Mouse (Mus musculus) hematopoietic multipotent progenitor cell, adult 10-12 weeks (in vitro differentiated cells): ENCODE measurements around the gene Snx17. TPM values are rescaled to one million over a fixed set of nuclear protein-coding genes. Genes with fewer than 3 reads are reported as not detected.

ENCODE experiments used
- polyA plus RNA-seq: library from polyadenylated mRNA; stranded (reverse); fragments of >175 nt; gene quantifications from 2 replicates; pipeline ENCODE4 v1.2.3, GENCODE M21; 2012; ENCODE audit warnings: low replicate concordance

The Snx17 gene
- 32.7 and 32.9 TPM in 2 replicates for polyA plus RNA-seq

GRCm38 (mm10) chr5:31192939-31193630 lies at the start of gene Snx17, which contains the start of gene Eif2b4:
TSS of gene Snx17 (plus strand) at chr5:31193227.
TSS of gene Eif2b4 (minus strand) at chr5:31193430.

GRCm38 (mm10) chr5:31154152-31154553 lies 38.9 kb upstream of the Snx17 start, which contains the start of gene Mpv17:
TSS of gene Mpv17 (minus strand) at chr5:31154251.

GRCm38 (mm10) chr5:31179766-31180630 lies 13.0 kb upstream of the Snx17 start, which contains the start of the genes Gm29609 and Gtf3c2:
TSS of gene Gm29609 (minus strand) at chr5:31179911.
TSS of gene Gtf3c2 (minus strand) at chr5:31180144.

GRCm38 (mm10) chr5:31201742-31202590 lies 8.9 kb downstream of the Snx17 start, which contains the start of gene Zfp513:
TSS of gene Zfp513 (minus strand) at chr5:31202303.

GRCm38 (mm10) chr5:31220448-31221303 lies 27.6 kb downstream of the Snx17 start, which contains the start of gene Ppm1g:
TSS of gene Ppm1g (minus strand) at chr5:31220687.

GRCm38 (mm10) chr5:31240637-31241521 lies 47.9 kb downstream of the Snx17 start, which contains the start of the genes Nrbp1 and Gm9970:
TSS of gene Nrbp1 (plus strand) at chr5:31240864.
TSS of gene Gm9970 (minus strand) at chr5:31241232.

Other genes starting within 250 kb of the Snx17 start
- gene Cgref1, start 247.6 kb upstream of the Snx17 start, polyA plus RNA-seq: not detected in 2 replicates
- 69.0 and 140 TPM in 2 replicates for gene Preb, start 232.9 kb upstream of the Snx17 start, polyA plus RNA-seq
- gene Tcf23, start 224.6 kb upstream of the Snx17 start, polyA plus RNA-seq: not detected in 2 replicates
- gene Atraid, start 144.9 kb upstream of the Snx17 start, polyA plus RNA-seq: 34.5 and 40.4 TPM in 2 replicates
- 0.99 and 7.6 TPM in 2 replicates for gene Slc5a6, start 144.3 kb upstream of the Snx17 start, polyA plus RNA-seq
- 138 and 183 TPM in 2 replicates for gene Cad, start 138.4 kb upstream of the Snx17 start, polyA plus RNA-seq
- gene Dnajc5g, start 86.9 kb upstream of the Snx17 start, polyA plus RNA-seq: not detected in 2 replicates
- gene Slc30a3, start 85.0 kb upstream of the Snx17 start, polyA plus RNA-seq: not detected in 2 replicates
- not detected in 2 replicates for gene Trim54, start 76.5 kb upstream of the Snx17 start, polyA plus RNA-seq
- not detected in 2 replicates for gene Ucn, start 54.4 kb upstream of the Snx17 start, polyA plus RNA-seq
- 6.9 and 9.5 TPM in 2 replicates for gene Mpv17, start 39.0 kb upstream of the Snx17 start, polyA plus RNA-seq
- 12.7 and 18.1 TPM in 2 replicates for gene Gm29609, start 13.3 kb upstream of the Snx17 start, polyA plus RNA-seq
- 53.0 and 56.8 TPM in 2 replicates for gene Gtf3c2, start 13.1 kb upstream of the Snx17 start, polyA plus RNA-seq
- 82.6 and 198 TPM in 2 replicates for gene Eif2b4, start 203 bp downstream of the Snx17 start, polyA plus RNA-seq
- 85.6 and 214 TPM in 2 replicates for gene Zfp513, start 9.1 kb downstream of the Snx17 start, polyA plus RNA-seq
- 143 and 183 TPM in 2 replicates for gene Ppm1g, start 27.5 kb downstream of the Snx17 start, polyA plus RNA-seq
- 45.1 and 66.7 TPM in 2 replicates for gene Nrbp1, start 47.6 kb downstream of the Snx17 start, polyA plus RNA-seq
- gene Gm9970, start 48.0 kb downstream of the Snx17 start, polyA plus RNA-seq: 0.39 and 0.83 TPM in 2 replicates
- gene Krtcap3, start 58.5 kb downstream of the Snx17 start, polyA plus RNA-seq: 12.7 and 31.3 TPM in 2 replicates
- 25.9 and 29.5 TPM in 2 replicates for gene Ift172, start 97.9 kb downstream of the Snx17 start, polyA plus RNA-seq
- 0.55 and 1.1 TPM in 2 replicates for gene Fndc4, start 102.9 kb downstream of the Snx17 start, polyA plus RNA-seq
- gene Gckr, start 104.2 kb downstream of the Snx17 start, polyA plus RNA-seq: not detected in 2 replicates